Mouse (Mus musculus) ZHBTc4 (cell line): Measurements from ENCODE around the gene Utrn.

Experiments
- DNase-seq: peaks from one replicate; pipeline ENCODE4 v3.0.0-alpha.2; 2011; ENCODE audit warnings: low read depth, low spot score

Gene Utrn

GRCm38 (mm10) chr10:12541757-12542156 lies 327.4 kb downstream of the Utrn start:
- DNase-seq, result peak; percentile 26

GRCm38 (mm10) chr10:12535272-12535671 lies 333.9 kb downstream of the Utrn start:
- DNase-seq, result no peak

GRCm38 (mm10) chr10:12534801-12535200 lies 334.4 kb downstream of the Utrn start:
- DNase-seq, result peak; percentile 31

GRCm38 (mm10) chr10:12534301-12534700 lies 334.9 kb downstream of the Utrn start:
- DNase-seq, result no peak

GRCm38 (mm10) chr10:12522078-12522477 lies 347.1 kb downstream of the Utrn start:
- DNase-seq, result no peak

GRCm38 (mm10) chr10:12518162-12518561 lies 351.0 kb downstream of the Utrn start:
- DNase-seq, result no peak

GRCm38 (mm10) chr10:12505568-12505967 lies 363.6 kb downstream of the Utrn start:
- no peak for DNase-seq

GRCm38 (mm10) chr10:12500489-12500888 lies 368.7 kb downstream of the Utrn start:
- DNase-seq, result no peak

- DNase-seq, result no peak
Measured at GRCm38 (mm10) chr10:12497555-12497954, 371.6 kb downstream of the Utrn start.

GRCm38 (mm10) chr10:12489551-12490177 lies 379.5 kb downstream of the Utrn start:
- peak; percentile 78 for DNase-seq

- DNase-seq, result no peak
Measured at GRCm38 (mm10) chr10:12488518-12488917, 380.6 kb downstream of the Utrn start.

GRCm38 (mm10) chr10:12488117-12488516 lies 381.0 kb downstream of the Utrn start:
- no peak for DNase-seq

GRCm38 (mm10) chr10:12483494-12483893 lies 385.7 kb downstream of the Utrn start:
- DNase-seq, result no peak

- no peak for DNase-seq
Measured at GRCm38 (mm10) chr10:12482975-12483374, 386.2 kb downstream of the Utrn start.

- DNase-seq, result no peak
Measured at GRCm38 (mm10) chr10:12474850-12475621, 394.1 kb downstream of the Utrn start.

- no peak for DNase-seq
Measured at GRCm38 (mm10) chr10:12469391-12470057, 399.6 kb downstream of the Utrn start.

- no peak for DNase-seq
Measured at GRCm38 (mm10) chr10:12467544-12467943, 401.6 kb downstream of the Utrn start.

- no peak for DNase-seq
Measured at GRCm38 (mm10) chr10:12460945-12461344, 408.2 kb downstream of the Utrn start.

- no peak for DNase-seq
Measured at GRCm38 (mm10) chr10:12456867-12457266, 412.3 kb downstream of the Utrn start.

GRCm38 (mm10) chr10:12452641-12453040 lies 416.5 kb downstream of the Utrn start:
- DNase-seq, result no peak

GRCm38 (mm10) chr10:12444122-12444521 lies 425.0 kb downstream of the Utrn start:
- no peak for DNase-seq

- DNase-seq, result no peak
Measured at GRCm38 (mm10) chr10:12433161-12433560, 436.0 kb downstream of the Utrn start.

- no peak for DNase-seq
Measured at GRCm38 (mm10) chr10:12430399-12430798, 438.8 kb downstream of the Utrn start.
